Mouse (Mus musculus) forebrain, postnatal 0 days (tissue): ENCODE measurements at regions not wholly inside any gene's neighbourhood (a gene's known extent, or its start where the extent isn't known, plus 50 kb on each side); places are given as distances from the start of the nearest gene placed in this dataset.

Source experiments
- ATAC-seq: fragments of 200-750 bp; cut with Nextera tagmentation; 2 replicates; pipeline ENCODE4 v1.8.0; 2017; ENCODE audit warnings: mild to moderate bottlenecking, moderate library complexity
- DNase-seq: peaks from one replicate; pipeline ENCODE4 v3.0.0-alpha.2; 2015
- H3K27ac ChIP-seq: fragments of 300-500 bp; sonication (generic); 2 replicates; pipeline ENCODE4 v1.5.1; 2014; ENCODE audit warnings: low read depth, mild to moderate bottlenecking, antibody characterized with exemption, low read length, moderate library complexity, mixed read lengths
- H3K27me3 ChIP-seq: fragments of 300-500 bp; sonication (generic); 2 replicates; pipeline ENCODE4 v1.6.1; 2014; ENCODE audit warnings: mild to moderate bottlenecking, low read length, mixed read lengths; ENCODE audit not compliant: insufficient read depth
- H3K36me3 ChIP-seq: fragments of 300-500 bp; sonication (generic); 2 replicates; pipeline ENCODE4 v1.6.1; 2014; ENCODE audit warnings: mild to moderate bottlenecking, moderate library complexity; ENCODE audit not compliant: insufficient read depth
- H3K4me1 ChIP-seq: fragments of 300-500 bp; sonication (generic); 2 replicates; pipeline ENCODE4 v1.6.1; 2014; ENCODE audit warnings: antibody characterized with exemption; ENCODE audit not compliant: insufficient read depth
- H3K4me2 ChIP-seq: fragments of 300-500 bp; sonication (generic); 2 replicates; pipeline ENCODE4 v1.6.1; 2014; ENCODE audit warnings: low read depth, mild to moderate bottlenecking, moderate library complexity
- H3K4me3 ChIP-seq: fragments of 300-500 bp; sonication (generic); 2 replicates; pipeline ENCODE4 v1.5.1; 2014; ENCODE audit warnings: low read depth, low read length, mixed read lengths
- H3K9ac ChIP-seq: fragments of 300-500 bp; sonication (generic); 2 replicates; pipeline ENCODE4 v1.6.1; 2014; ENCODE audit warnings: mild to moderate bottlenecking
- H3K9me3 ChIP-seq: fragments of 300-500 bp; sonication (generic); 2 replicates; pipeline ENCODE4 v1.6.1; 2016; ENCODE audit warnings: low read length
- CTCF ChIP-seq: sonication (generic); IDR thresholded peaks from 2 replicates; pipeline ENCODE4 v1.5.1; 2016; ENCODE audit warnings: antibody characterized with exemption, control low read depth, low read depth
- WGBS: fragments of 180-500 bp; shearing (Covaris S2); extraction: QIAGEN DNeasy Blood & Tissue Kit; methylation state at CpG from one replicate; pipeline ENCODE4 v1.1.7; 2014; 5-methylcytosine and 5-hydroxymethylcytosine counted together

- Histone ChIP-seq H3K9me3 (no peaks in the 10 kb centered on the region), H3K27me3 (no peaks in the 10 kb centered on the region), H3K9ac (no peak overlapping the region), H3K36me3 (no peaks in the 10 kb centered on the region), H3K4me2 (no peak overlapping the region), H3K27ac (no peak overlapping the region), H3K4me3 (no peak overlapping the region), H3K4me1 (no peaks in the 10 kb centered on the region)
- WGBS = 83% methylated on average over 4 of the region's 4 CpGs
- DNase-seq = no peak
- no peak for TF ChIP-seq CTCF
- ATAC-seq = no peak
Observed at GRCm38 (mm10) chr16:25531761-25532336, 151.7 kb upstream of the Trp63 start.

GRCm38 (mm10) chr16:25532519-25533205 is 150.9 kb upstream of the Trp63 start:
- no peak overlapping the region for H3K4me3 ChIP-seq
- no peak overlapping the region for H3K4me2 ChIP-seq
- no peak overlapping the region for H3K9ac ChIP-seq
- no peaks in the 10 kb centered on the region for H3K27me3 ChIP-seq
- DNase-seq (peak; percentile 9), ATAC-seq (no peak)
- WGBS = 63% methylated on average over 3 of the region's 3 CpGs
- no peak overlapping the region for H3K27ac ChIP-seq
- no peaks in the 10 kb centered on the region for H3K36me3 ChIP-seq
- no peaks in the 10 kb centered on the region for H3K4me1 ChIP-seq
- TF ChIP-seq CTCF = no peak
- H3K9me3 ChIP-seq = no peaks in the 10 kb centered on the region

- H3K27ac ChIP-seq = no peak overlapping the region
- whole genome bisulfite sequencing = 61% methylated on average over 4 of the region's 4 CpGs
- ATAC-seq (no peak), DNase-seq (peak; percentile 38)
- no peak for TF ChIP-seq CTCF
- no peaks in the 10 kb centered on the region for H3K9me3 ChIP-seq
- no peak overlapping the region for H3K4me3 ChIP-seq
- no peaks in the 10 kb centered on the region for H3K36me3 ChIP-seq
- H3K9ac ChIP-seq = no peak overlapping the region
- H3K4me2 ChIP-seq = no peak overlapping the region
- H3K27me3 ChIP-seq = no peaks in the 10 kb centered on the region
- no peaks in the 10 kb centered on the region for H3K4me1 ChIP-seq
Observed at GRCm38 (mm10) chr16:25533206-25533580, 150.4 kb upstream of the Trp63 start.

- WGBS = 87% methylated on average over 6 of the region's 6 CpGs
- Histone ChIP-seq H3K36me3 (no peaks in the 10 kb centered on the region), H3K4me2 (no peak overlapping the region), H3K27ac (no peak overlapping the region), H3K4me3 (no peak overlapping the region), H3K27me3 (no peaks in the 10 kb centered on the region), H3K9me3 (no peaks in the 10 kb centered on the region), H3K4me1 (no peaks in the 10 kb centered on the region), H3K9ac (no peak overlapping the region)
- TF ChIP-seq CTCF = no peak
- DNase-seq = no peak
- ATAC-seq = no peak
Observed at GRCm38 (mm10) chr16:25536550-25536949, 147.0 kb upstream of the Trp63 start.

GRCm38 (mm10) chr16:25549542-25550110 is 133.9 kb upstream of the Trp63 start:
- no peaks in the 10 kb centered on the region for H3K4me1 ChIP-seq
- H3K27ac ChIP-seq = no peak overlapping the region
- no peaks in the 10 kb centered on the region for H3K9me3 ChIP-seq
- no peaks in the 10 kb centered on the region for H3K27me3 ChIP-seq
- WGBS = 89% methylated on average over 8 of the region's 8 CpGs
- H3K4me2 ChIP-seq = no peak overlapping the region
- no peaks in the 10 kb centered on the region for H3K36me3 ChIP-seq
- TF ChIP-seq CTCF = no peak
- H3K4me3 ChIP-seq = no peak overlapping the region
- no peak overlapping the region for H3K9ac ChIP-seq
- ATAC-seq = no peak
- DNase-seq = no peak

- no peak for TF ChIP-seq CTCF
- H3K9ac ChIP-seq = no peak overlapping the region
- H3K4me1 ChIP-seq = no peaks in the 10 kb centered on the region
- 67% methylated on average over 3 of the region's 3 CpGs for WGBS
- no peak for ATAC-seq
- H3K36me3 ChIP-seq = no peaks in the 10 kb centered on the region
- no peaks in the 10 kb centered on the region for H3K9me3 ChIP-seq
- no peak overlapping the region for H3K4me2 ChIP-seq
- H3K4me3 ChIP-seq = no peak overlapping the region
- no peak overlapping the region for H3K27ac ChIP-seq
- no peaks in the 10 kb centered on the region for H3K27me3 ChIP-seq
- no peak for DNase-seq
Observed at GRCm38 (mm10) chr16:25557181-25557580, 126.4 kb upstream of the Trp63 start.

GRCm38 (mm10) chr16:25580216-25580615 is 103.3 kb upstream of the Trp63 start:
- Histone ChIP-seq H3K4me3 (no peak overlapping the region), H3K9me3 (no peaks in the 10 kb centered on the region), H3K36me3 (no peaks in the 10 kb centered on the region), H3K4me1 (no peaks in the 10 kb centered on the region), H3K9ac (no peak overlapping the region), H3K4me2 (no peak overlapping the region), H3K27ac (no peak overlapping the region), H3K27me3 (no peaks in the 10 kb centered on the region)
- WGBS = 83% methylated on average over 6 of the region's 6 CpGs
- DNase-seq (no peak), ATAC-seq (no peak)
- TF ChIP-seq CTCF = no peak
